8 mouse cellular contexts compared by ENCODE assay signal in genomic region chr12:8207978-8208403, GRCm38 (mm10). TPM values are rescaled to one million over a fixed set of nuclear protein-coding genes. Genes with fewer than 3 reads are reported as not detected.
A peak's percentile ranks its signal among the peaks of the same experiment; 100 is the strongest.
DNase-seq lines count a peak whose midpoint lies in the region; ATAC-seq and TF ChIP-seq lines count a peak whose summit lies in the region.

Ldah (plus strand) TSS chr12:8208107.

- no peaks in the 10 kb centered on the region for H3K36me3 ChIP-seq in hindbrain, postnatal 0 days (ENCODE audit: insufficient read depth, low read length)

- peak within 1 kb of the TSS; percentile 63 for H3K4me2 ChIP-seq in hindbrain, postnatal 0 days (ENCODE audit: low read depth, low read length)

- WGBS in hindbrain, postnatal 0 days: 0% methylated on average over 34 of the region's 34 CpGs

- DNase-seq in WW6 (ENCODE audit: low read depth, low spot score): peak; percentile 66
- peak; percentile 77 to 90 for DNase-seq in cerebellum, postnatal 4 days (ENCODE audit: low spot score in 2 of 2)
- DNase-seq in gastrocnemius, adult 2 months: peak; percentile 92
- DNase-seq in hindbrain, postnatal 0 days (ENCODE audit: low spot score): peak; percentile 95
- peak; percentile 92 to 95 for DNase-seq in left cerebral cortex, adult 2 months (ENCODE audit: extremely low spot score in 1 of 2, low spot score in 2 of 2)
- DNase-seq in right cerebral cortex, adult 2 months (ENCODE audit: low spot score in 2 of 2): peak; percentile 93
- DNase-seq in urinary bladder, postnatal 14 days (ENCODE audit: low spot score): peak; percentile 88

- H3K9ac ChIP-seq in hindbrain, postnatal 0 days (replicated peaks; ENCODE audit: low read length): peak within 1 kb of the TSS; percentile 70

- peak within 1 kb of the TSS; percentile 89 for H3K27ac ChIP-seq in gastrocnemius, adult 2 months
- peak within 1 kb of the TSS; percentile 68 for H3K27ac ChIP-seq in hindbrain, postnatal 0 days
- H3K27ac ChIP-seq in left cerebral cortex, adult 2 months: peak within 1 kb of the TSS; percentile 82

- intact Hi-C loops in gastrocnemius, adult 2 months (cut with DNase I): no loop called here
- intact Hi-C loops in left cerebral cortex, adult 2 months (cut with DNase I): no loop called here

- H3K27me3 ChIP-seq in hindbrain, postnatal 0 days (ENCODE audit: insufficient read depth, low read length): no peaks in the 10 kb centered on the region

- H3K4me3 ChIP-seq in gastrocnemius, adult 2 months: peak within 1 kb of the TSS; percentile 79
- peak within 1 kb of the TSS; percentile 72 for H3K4me3 ChIP-seq in hindbrain, postnatal 0 days (ENCODE audit: low read length)
- peak within 1 kb of the TSS; percentile 63 for H3K4me3 ChIP-seq in left cerebral cortex, adult 2 months

- TF ChIP-seq CTCF in gastrocnemius, adult 2 months (IDR thresholded peaks at IDR 0.05): peak; percentile 72
- TF ChIP-seq CTCF in hindbrain, postnatal 0 days (IDR thresholded peaks at IDR 0.05; ENCODE audit: low read depth): peak; percentile 65
- peak; percentile 61 for TF ChIP-seq CTCF in left cerebral cortex, adult 2 months (IDR thresholded peaks at IDR 0.05)

- H3K4me1 ChIP-seq in hindbrain, postnatal 0 days (ENCODE audit: insufficient read depth, low read length): peaks cover 5% of the 10 kb centered on the region

- ATAC-seq in hindbrain, postnatal 0 days: peak; percentile 100
- peak; percentile 100 for ATAC-seq in megakaryocyte, adult 5-6 weeks (ENCODE audit: poor library complexity, severe bottlenecking)

- H3K9me3 ChIP-seq in hindbrain, postnatal 0 days (ENCODE audit: low read length): no peaks in the 10 kb centered on the region; the same call in 1 of the 2 replicates

RNA-seq across cellular contexts. Expression of gene Ldah, which starts in this region (rescaled TPM):
- 10 to 100 TPM; 11.2 to 13.0 TPM for total RNA-seq in gastrocnemius, adult 2 months (2021)
- total RNA-seq in hindbrain, postnatal 0 days (2014; rRNA removed): 23.8 and 43.9 TPM in 2 replicates
- polyA plus RNA-seq in hindbrain, postnatal 0 days (2015; fragmentation: Nextera tagmentation; extraction: Ambion mirVana): 60.9 and 65.3 TPM in 2 replicates
- total RNA-seq in left cerebral cortex, adult 2 months (2021): 10 to 100 TPM; 33.1 to 33.8 TPM
- total RNA-seq in megakaryocyte, adult 5-6 weeks (2015): 53.9 and 59.3 TPM in 2 replicates
- total RNA-seq in megakaryocyte, adult 5-6 weeks (2017): 31.9 and 38.2 TPM in 2 replicates

Comparison
In these comparisons a context has a peak if more than half of its experiments do, and no peak if none do; other contexts are left out.
1. Peak in every context shown above with its lines: DNase-seq, ATAC-seq, H3K4me3 ChIP-seq and H3K27ac ChIP-seq.